Mouse (Mus musculus) testis, postnatal 14 days (tissue): Measurements from ENCODE around the gene Lipt1.
A peak's percentile ranks its signal among the peaks of the same experiment; 100 is the strongest.

Source experiments
- DNase-seq: peaks from one replicate; pipeline ENCODE4 v3.0.0; 2021; ENCODE audit warnings: low spot score

Lipt1 gene

DNA sequence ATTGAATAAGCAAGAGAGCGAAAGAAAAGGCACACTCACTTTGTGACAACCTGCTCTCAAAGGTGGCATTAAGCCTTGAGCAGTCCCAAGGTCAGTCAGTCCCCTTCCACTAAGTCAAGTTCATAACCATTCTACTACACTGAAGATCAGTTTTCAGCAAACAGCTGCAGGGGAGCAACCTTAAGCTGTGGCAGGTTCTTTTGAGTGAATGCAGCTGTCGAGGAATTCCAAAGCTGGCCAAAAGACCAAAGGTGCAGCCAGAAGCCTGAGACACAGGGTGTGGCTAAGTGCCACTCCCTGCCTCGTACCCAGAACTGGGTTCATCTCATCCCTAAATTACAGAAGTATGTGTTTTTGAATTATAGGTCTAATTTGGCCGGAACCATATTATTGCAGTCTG lies 28.3 kb downstream of the Lipt1 start:
- no peak for DNase-seq

DNA sequence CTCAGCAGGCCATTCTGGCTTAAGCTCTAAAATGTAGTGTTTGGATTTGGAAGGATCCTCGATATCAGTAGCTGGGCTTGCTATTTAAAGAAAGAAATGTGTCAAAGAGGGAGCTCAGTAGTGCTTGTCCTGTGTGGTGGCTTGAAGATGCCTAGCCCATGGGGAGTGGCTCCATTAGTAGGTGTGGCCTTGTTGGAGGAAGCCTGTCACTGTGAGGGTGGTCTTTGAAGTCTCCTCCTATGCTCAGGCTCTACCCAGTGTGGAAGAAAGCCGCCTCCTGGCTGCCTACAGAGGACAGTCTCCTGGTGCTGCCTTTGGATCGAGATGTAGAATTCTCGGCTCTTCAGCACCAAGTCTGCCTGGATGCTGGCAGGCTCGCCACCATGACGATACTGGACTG lies 28.8 kb downstream of the Lipt1 start:
- DNase-seq, result no peak

DNA sequence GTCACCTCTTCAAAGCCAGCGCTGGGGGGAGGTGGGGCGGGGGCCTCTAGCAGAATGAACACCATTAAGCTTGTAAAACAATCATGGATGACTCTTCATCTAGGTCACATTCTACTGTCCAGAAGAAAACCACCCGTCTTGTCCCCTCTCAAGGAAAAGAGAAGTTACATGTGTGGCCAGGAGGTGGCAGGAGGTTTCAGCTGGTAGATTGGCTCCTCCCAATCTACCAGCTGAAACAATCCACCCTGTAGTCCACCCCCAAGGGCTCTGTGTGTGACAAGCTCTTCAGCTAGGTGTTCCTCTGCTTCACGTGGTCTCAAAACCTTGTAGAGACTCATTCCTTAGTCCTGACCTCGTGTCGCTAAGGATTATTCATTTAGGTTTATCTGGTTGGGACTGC lies 31.6 kb downstream of the Lipt1 start:
- DNase-seq, result no peak

DNA sequence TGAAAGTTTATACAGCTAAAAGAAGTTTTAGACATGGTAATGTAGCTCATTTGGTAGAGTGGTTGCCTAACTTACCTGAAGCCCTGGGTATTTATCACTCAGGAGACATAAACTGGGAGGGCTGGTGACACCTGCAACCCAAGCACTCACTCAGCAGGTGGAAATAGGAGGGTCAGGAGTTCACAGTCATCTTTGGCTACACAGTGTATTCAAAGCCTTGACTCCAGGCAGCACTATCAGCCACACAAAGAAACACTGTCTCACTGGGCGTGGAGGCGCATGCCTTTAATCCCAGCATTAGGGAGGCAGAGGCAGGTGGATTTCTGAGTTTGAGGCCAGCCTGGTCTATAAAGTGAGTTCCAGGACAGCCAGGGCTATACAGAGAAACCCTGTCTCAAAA lies 41.2 kb downstream of the Lipt1 start:
- DNase-seq, result peak; percentile 24

DNA sequence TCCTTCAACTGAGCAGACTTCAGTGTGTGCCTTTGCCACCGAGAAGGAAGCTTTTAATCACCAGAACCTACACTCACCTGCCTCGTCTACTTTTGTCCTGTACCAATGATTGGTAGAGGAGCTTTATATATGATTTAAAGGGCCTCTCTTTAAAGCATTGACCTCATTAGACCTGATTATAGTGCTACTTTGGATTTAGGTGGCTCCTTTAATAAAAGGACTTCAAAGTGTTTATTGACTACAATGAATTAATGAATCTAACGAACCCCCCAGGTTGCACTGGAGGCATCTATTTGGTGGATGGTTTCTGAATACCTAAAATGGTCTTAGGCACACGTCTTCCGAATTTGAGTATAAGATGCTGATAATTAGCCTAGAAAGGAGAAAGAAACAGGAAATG lies 44.9 kb downstream of the Lipt1 start, which contains the start of gene Lyg2:
Gene Lyg2, minus strand, starts transcription at position 101 of the 400 bp plus-strand sequence.
- DNase-seq, result no peak

DNA sequence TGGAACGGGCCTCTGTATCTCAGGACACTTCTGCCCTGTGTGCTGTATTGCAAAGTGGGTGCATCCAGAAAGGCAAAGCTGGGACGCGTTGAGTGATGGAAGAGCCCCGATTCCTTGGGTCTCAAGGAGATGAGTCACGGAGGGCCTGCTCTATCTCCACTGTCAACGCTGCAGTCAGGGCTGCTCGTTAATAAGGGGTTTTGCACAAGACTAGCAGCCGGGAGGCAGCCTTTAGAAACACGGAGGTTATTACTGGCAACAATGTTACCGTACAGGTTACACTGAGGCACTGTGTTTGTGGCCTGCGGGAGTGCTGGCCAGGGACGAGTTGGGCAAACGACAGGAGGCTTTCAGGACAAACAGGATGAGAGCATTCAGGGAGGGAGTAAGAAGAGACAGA lies 46.1 kb downstream of the Lipt1 start:
- peak; percentile 75 for DNase-seq

DNA sequence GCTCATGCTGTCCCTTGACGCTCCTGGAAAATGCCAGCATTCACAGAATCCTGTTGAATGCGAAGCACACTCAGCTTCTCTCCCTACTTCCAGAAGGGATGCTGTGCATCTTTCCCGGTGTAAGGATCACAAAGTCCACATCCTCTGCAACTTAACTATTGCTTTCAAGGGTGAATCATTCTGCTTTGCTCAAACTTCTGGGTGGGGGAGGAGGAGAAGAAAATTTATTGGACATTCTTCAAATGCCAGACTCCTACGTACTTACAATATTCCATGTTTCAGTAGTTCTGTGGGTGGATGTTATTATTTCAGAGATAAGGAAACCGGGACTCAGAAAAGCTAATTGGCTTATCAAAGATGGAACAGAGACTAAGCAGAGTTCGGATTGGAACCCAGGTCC lies 46.6 kb downstream of the Lipt1 start:
- DNase-seq, result no peak

DNA sequence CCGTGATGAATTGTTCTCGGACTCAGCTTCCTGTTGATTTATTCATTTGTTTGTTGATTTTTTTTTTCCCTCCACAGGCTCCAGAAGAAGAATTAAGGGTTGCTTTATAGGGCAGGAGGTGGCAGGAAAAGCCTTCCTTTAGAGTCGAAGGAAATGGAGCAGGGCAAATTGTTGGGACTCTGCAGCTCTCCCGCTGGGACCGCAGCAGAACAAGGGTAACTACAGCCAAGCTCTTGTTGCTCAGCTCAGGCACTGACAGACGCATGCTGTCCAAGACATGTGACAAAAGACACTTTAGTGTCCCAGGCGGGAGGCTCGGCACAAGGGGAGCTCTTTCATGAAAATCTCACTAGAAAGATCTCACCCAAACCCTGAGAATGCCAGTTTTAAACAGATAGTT lies 51.0 kb downstream of the Lipt1 start:
- DNase-seq, result no peak
